Mouse (Mus musculus) intestine, postnatal 0 days (tissue): ENCODE data around the gene Fcrl5. TPM values are rescaled to one million over a fixed set of nuclear protein-coding genes. Genes with fewer than 3 reads are reported as not detected.

ENCODE experiments used
- ATAC-seq: fragments of 200-750 bp; cut with Nextera tagmentation; 2 replicates; pipeline ENCODE4 v1.8.0; 2017; ENCODE audit warnings: mild to moderate bottlenecking, moderate TSS enrichment, moderate library complexity
- H3K27ac ChIP-seq: fragments of 300-500 bp; sonication (generic); 2 replicates; pipeline ENCODE4 v1.5.1; 2014; ENCODE audit warnings: mild to moderate bottlenecking, low read depth, low read length, moderate library complexity
- H3K27me3 ChIP-seq: fragments of 300-500 bp; sonication (generic); replicated peaks from 2 replicates; pipeline ENCODE4 v1.6.1; 2014; ENCODE audit warnings: low read length, mixed read lengths; ENCODE audit not compliant: control insufficient read depth, insufficient read depth
- H3K36me3 ChIP-seq: fragments of 300-500 bp; sonication (generic); 2 replicates; pipeline ENCODE4 v1.6.1; 2014; ENCODE audit warnings: mild to moderate bottlenecking, moderate library complexity; ENCODE audit not compliant: control insufficient read depth, insufficient read depth
- H3K4me1 ChIP-seq: fragments of 300-500 bp; sonication (generic); replicated peaks from 2 replicates; pipeline ENCODE4 v1.6.1; 2014; ENCODE audit warnings: antibody characterized with exemption, low read length, mixed read lengths; ENCODE audit not compliant: control insufficient read depth, insufficient read depth
- H3K4me2 ChIP-seq: fragments of 300-500 bp; sonication (generic); replicated peaks from 2 replicates; pipeline ENCODE4 v1.6.1; 2014; ENCODE audit warnings: low read depth, mild to moderate bottlenecking, moderate library complexity
- H3K4me3 ChIP-seq: fragments of 300-500 bp; sonication (generic); 2 replicates; pipeline ENCODE4 v1.5.1; 2014; ENCODE audit warnings: low read depth, low read length
- H3K9ac ChIP-seq: fragments of 300-500 bp; sonication (generic); 2 replicates; pipeline ENCODE4 v1.6.1; 2014; ENCODE audit warnings: mild to moderate bottlenecking, low read depth, low read length
- H3K9me3 ChIP-seq: fragments of 300-500 bp; sonication (generic); 2 replicates; pipeline ENCODE4 v1.6.1; 2016; ENCODE audit warnings: mixed run types; ENCODE audit not compliant: control insufficient read depth
- CTCF ChIP-seq: sonication (generic); IDR thresholded peaks from 2 replicates; pipeline ENCODE4 v1.5.1; 2016; ENCODE audit warnings: low read depth, mild to moderate bottlenecking, control low read depth, antibody characterized with exemption, moderate library complexity
- WGBS: fragments of 180-500 bp; shearing (Covaris S2); extraction: QIAGEN DNeasy Blood & Tissue Kit; methylation state at CpG from one replicate; pipeline ENCODE4 v1.1.7; 2014; 5-methylcytosine and 5-hydroxymethylcytosine counted together
- polyA plus RNA-seq: library from polyadenylated mRNA; unstranded; fragments of >200 nt; fragmentation: Nextera tagmentation; extraction: Ambion mirVana; gene quantifications from 2 replicates; pipeline ENCODE4 v1.2.1, GENCODE M21; 2015

The Fcrl5 gene
- polyA plus RNA-seq = not detected in 2 replicates

DNA sequence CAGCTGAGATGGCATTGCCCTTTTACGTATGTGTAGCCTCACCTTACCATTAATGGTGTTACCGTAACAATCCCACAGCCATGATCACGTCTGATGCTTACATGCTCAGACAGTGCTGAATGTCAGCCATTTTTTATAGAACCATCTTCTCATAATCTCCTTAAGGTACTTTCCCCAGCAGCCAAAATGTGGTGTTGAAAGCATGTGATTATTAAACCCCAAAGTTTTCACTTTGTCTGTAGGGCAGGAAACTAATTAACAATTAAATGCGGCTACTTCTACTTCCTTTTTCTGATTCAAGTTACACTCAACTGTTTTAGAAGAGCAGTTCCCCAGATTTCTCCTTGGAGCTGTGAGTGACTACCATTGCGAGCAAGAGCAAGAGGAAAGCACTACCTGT lies at the start of gene Fcrl5:
TSS of gene Fcrl5 (plus strand) at position 295 of the 400 bp plus-strand sequence.
- no peak within 1 kb of the TSS for H3K27ac ChIP-seq
- no peaks in the 10 kb centered on the region for H3K36me3 ChIP-seq
- H3K9me3 ChIP-seq = no peaks in the 10 kb centered on the region
- no peak for TF ChIP-seq CTCF
- no peak for ATAC-seq
- no peak within 1 kb of the TSS for H3K9ac ChIP-seq
- 86% methylated on average over 5 of the region's 5 CpGs for WGBS
- H3K4me2 ChIP-seq = no peak within 1 kb of the TSS
- no peak within 1 kb of the TSS for H3K4me3 ChIP-seq
- H3K27me3 ChIP-seq = no peaks in the 10 kb centered on the region
- no peaks in the 10 kb centered on the region for H3K4me1 ChIP-seq

- no peak overlapping the region for H3K27ac ChIP-seq
- WGBS = 66% methylated on average over 1 of the region's 1 CpGs
- ATAC-seq = no peak
Measured at GRCm38 (mm10) chr3:87390935-87391334, 44.6 kb upstream of the Fcrl5 start.

DNA sequence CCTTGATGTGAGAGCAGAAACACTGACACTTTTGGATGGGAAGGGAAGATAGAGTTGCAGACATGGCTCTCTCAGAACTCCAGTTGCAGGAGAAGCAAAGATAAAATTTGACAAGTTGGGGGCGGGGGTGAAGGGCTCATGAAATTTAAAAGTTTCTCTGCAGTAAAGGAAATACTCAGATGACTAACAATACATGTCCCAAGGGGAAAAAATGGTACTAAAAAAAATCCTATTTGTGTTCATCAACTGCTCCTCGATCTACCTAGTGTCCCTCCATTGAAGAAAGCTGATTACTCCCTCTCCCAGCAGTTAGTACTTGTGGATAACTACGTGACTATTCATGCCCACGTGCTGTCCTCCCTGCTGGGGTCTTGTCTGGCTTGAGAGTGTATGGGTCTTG lies 36.8 kb upstream of the Fcrl5 start:
- no peak for ATAC-seq
- H3K36me3 ChIP-seq = no peaks in the 10 kb centered on the region
- H3K4me1 ChIP-seq = no peaks in the 10 kb centered on the region
- H3K9me3 ChIP-seq = no peaks in the 10 kb centered on the region
- H3K9ac ChIP-seq = no peak overlapping the region
- TF ChIP-seq CTCF = no peak
- H3K27ac ChIP-seq = no peak overlapping the region
- WGBS = 67% methylated on average over 4 of the region's 4 CpGs
- H3K4me3 ChIP-seq = no peak overlapping the region
- H3K4me2 ChIP-seq = no peak overlapping the region
- H3K27me3 ChIP-seq = no peaks in the 10 kb centered on the region

More at GRCm38 (mm10) chr3:87390935-87391334, 44.6 kb upstream of the Fcrl5 start:
- no peaks in the 10 kb centered on the region for H3K9me3 ChIP-seq
- H3K4me1 ChIP-seq = no peaks in the 10 kb centered on the region
- no peaks in the 10 kb centered on the region for H3K27me3 ChIP-seq
- no peak overlapping the region for H3K4me2 ChIP-seq
- H3K36me3 ChIP-seq = no peaks in the 10 kb centered on the region
- H3K4me3 ChIP-seq = no peak overlapping the region
- TF ChIP-seq CTCF = no peak
- H3K9ac ChIP-seq = no peak overlapping the region

DNA sequence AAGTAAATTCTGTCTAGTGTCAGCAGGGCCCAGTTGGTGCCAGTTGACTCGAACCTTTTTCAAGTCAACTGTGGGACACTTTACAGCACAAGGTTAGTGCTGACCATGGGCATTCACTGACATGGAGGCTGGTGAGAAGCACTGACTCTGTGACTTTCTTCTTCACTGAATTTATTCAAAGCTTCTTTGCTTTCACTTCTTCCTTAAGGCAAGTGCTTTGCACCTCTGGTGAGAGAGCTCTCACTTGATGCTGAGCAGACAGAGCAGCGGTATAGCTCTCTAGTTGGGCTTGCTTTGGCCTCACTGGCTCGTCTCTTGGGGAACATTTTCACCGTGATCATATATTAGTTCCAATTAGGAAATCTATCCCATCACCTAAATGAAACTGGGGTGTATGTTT lies 35.7 kb upstream of the Fcrl5 start:
- H3K9ac ChIP-seq = no peak overlapping the region
- WGBS = 83% methylated on average over 4 of the region's 4 CpGs
- H3K4me2 ChIP-seq = no peak overlapping the region
- H3K4me3 ChIP-seq = no peak overlapping the region
- ATAC-seq = no peak
- H3K27ac ChIP-seq = no peak overlapping the region
- H3K9me3 ChIP-seq = no peaks in the 10 kb centered on the region
- no peaks in the 10 kb centered on the region for H3K36me3 ChIP-seq
- no peak for TF ChIP-seq CTCF
- H3K4me1 ChIP-seq = no peaks in the 10 kb centered on the region
- no peaks in the 10 kb centered on the region for H3K27me3 ChIP-seq

- TF ChIP-seq CTCF = no peak
- H3K27me3 ChIP-seq = no peaks in the 10 kb centered on the region
- H3K27ac ChIP-seq = no peak overlapping the region
- H3K4me3 ChIP-seq = no peak overlapping the region
- no peaks in the 10 kb centered on the region for H3K9me3 ChIP-seq
- no peak overlapping the region for H3K4me2 ChIP-seq
- H3K9ac ChIP-seq = no peak overlapping the region
- no peaks in the 10 kb centered on the region for H3K36me3 ChIP-seq
- WGBS = 57% methylated on average over 5 of the region's 5 CpGs
- ATAC-seq = no peak
- no peaks in the 10 kb centered on the region for H3K4me1 ChIP-seq
Measured at GRCm38 (mm10) chr3:87401321-87401720, 34.3 kb upstream of the Fcrl5 start.

DNA sequence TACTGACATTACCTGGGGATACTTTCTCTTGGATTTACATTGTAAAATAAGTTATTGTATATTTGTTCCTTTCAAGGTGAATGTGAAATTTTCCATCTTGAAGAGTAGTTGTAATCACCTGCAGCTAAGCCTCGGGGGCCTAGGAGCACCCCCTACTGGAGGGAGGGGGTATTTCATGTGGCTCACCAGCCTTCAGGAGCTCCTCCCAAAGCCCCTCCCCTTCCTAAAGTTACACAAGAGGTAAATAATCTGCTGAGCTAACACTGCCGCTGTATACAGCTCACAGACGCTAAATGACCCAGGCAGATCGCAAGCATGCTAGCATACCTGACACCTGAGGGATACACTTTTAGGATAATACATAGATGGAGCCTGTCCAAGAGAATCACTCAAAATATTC lies 27.4 kb upstream of the Fcrl5 start:
- peak; percentile 67 for TF ChIP-seq CTCF
- Histone ChIP-seq H3K9me3 (no peaks in the 10 kb centered on the region), H3K27me3 (no peaks in the 10 kb centered on the region), H3K4me2 (no peak overlapping the region), H3K36me3 (no peaks in the 10 kb centered on the region), H3K9ac (no peak overlapping the region), H3K4me3 (no peak overlapping the region), H3K27ac (no peak overlapping the region), H3K4me1 (no peaks in the 10 kb centered on the region)
- WGBS = 12% methylated on average over 4 of the region's 4 CpGs
- ATAC-seq = no peak
